Mouse (Mus musculus): ENCODE measurements around the gene Hoxa10. TPM values are rescaled to one million over a fixed set of nuclear protein-coding genes. Genes with fewer than 3 reads are reported as not detected.
A peak's percentile ranks its signal among the peaks of the same experiment; 100 is the strongest.

Gene Hoxa10
- polyA plus RNA-seq, 1 experiment from 2014 or later, result not detected

DNA sequence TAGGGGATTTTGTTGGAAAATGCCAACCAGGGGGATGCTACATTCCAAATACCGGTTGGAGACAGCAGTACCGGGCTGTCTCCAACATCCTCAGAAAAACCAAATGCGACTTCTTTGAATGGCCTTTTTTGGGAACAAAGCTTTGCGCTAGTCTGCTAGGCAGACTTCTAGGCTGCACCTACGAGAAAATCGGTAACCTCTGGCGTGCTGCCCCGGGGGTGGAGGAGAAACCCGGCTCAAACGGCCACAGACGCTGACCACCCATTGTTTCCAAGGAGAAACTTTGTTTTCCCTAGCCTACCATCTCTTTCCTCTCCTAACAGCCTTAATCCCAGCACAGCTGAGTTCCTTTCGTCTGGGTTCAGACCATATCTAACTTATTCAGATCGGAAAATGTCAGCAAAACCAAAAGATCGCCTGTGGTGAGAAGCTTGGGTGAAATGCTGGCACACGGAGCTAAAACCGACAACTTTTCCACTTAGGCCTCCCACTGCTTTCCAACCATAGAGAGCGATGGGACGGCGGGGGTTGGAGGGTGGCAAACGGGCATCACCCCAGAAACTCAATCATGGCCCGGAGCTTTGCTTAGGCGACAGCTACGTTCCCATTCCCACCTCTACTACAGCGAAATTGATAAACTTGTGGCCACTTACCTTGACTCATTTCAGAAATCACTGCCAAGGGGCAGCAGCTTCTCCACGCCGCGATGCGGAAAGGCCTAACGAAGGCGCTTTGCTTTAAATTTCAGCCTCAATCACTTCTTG is 847 bp downstream of the Hoxa10 start:
- Histone ChIP-seq H3K4me1 (no peaks in the 10 kb centered on the region; the same call in 1 of the 2 replicates), H3K36me3 (no peaks in the 10 kb centered on the region), H3K27ac (no peak overlapping the region), H3K4me3 (0 out of 2 replicates have a peak overlapping the region, but pooled peaks have one; percentile 3), H3K9ac (no peak overlapping the region), H3K9me3 (replicated peaks) (no peaks in the 10 kb centered on the region), H3K27me3 (peaks cover 97% of the 10 kb centered on the region), H3K4me2 (replicated peaks) (peak overlapping the region; percentile 29; the same call in 1 of the 2 replicates)
- no peak for ATAC-seq (ENCODE audit: low FRiP score)
- 3% methylated on average over 30 of the region's 30 CpGs for WGBS

DNA sequence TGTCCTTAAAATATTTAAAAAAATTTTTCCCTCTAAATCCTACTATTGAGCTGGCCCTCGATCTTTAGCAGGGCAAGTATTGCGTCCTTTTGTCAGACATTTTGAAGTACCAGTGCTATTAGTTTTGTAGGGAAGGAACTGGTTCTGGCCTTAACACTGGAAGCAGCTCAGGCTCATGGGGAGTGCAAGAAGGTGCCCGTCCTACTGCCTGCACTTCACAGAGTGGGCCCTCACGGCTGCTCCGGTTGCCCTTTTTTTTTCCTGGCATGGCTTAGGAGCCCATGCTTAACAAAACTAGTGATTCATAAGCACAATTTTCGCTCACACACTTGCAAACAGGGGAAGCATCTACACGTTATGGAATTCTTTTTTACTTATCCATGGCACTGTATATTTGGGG is 1.7 kb downstream of the Hoxa10 start:
- Histone ChIP-seq H3K4me3 (no peak overlapping the region), H3K27me3 (peaks cover 97% of the 10 kb centered on the region), H3K9ac (no peak overlapping the region)

DNA sequence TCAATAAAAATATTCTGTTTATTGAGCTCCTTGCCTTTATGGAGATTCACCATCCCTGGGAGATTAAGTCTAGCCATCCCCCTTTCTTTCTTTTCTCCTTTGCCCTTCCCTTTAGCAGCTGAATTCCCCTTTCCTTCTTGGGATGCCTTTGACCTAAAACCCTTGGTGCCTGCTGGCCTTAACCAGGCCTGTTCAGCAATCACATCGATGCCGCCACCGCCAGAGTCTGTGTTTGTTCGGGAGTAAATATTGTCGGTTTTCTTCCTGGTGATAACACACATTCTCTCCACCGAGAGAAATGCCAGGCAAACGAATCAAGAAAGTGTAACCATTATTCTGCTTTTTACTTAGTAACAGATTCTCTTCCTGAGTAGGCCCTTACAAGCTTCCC is 2.5 kb downstream of the Hoxa10 start:
- H3K4me3 ChIP-seq, result no peak overlapping the region
- H3K4me1 ChIP-seq, result no peaks in the 10 kb centered on the region; the same call in 1 of the 2 replicates
- no peaks in the 10 kb centered on the region for H3K9me3 ChIP-seq (replicated peaks)
- H3K9ac ChIP-seq, result no peak overlapping the region
- H3K27ac ChIP-seq, result no peak overlapping the region
- 4% methylated on average over 7 of the region's 7 CpGs for WGBS
- ATAC-seq (ENCODE audit: low FRiP score), result no peak
- peaks cover 97% of the 10 kb centered on the region for H3K27me3 ChIP-seq
- no peaks in the 10 kb centered on the region for H3K36me3 ChIP-seq
- no peak overlapping the region for H3K4me2 ChIP-seq (replicated peaks)

More for the DNA sequence above, 1.7 kb downstream of the Hoxa10 start:
- no peaks in the 10 kb centered on the region for H3K9me3 ChIP-seq (replicated peaks)
- no peak overlapping the region for H3K4me2 ChIP-seq (replicated peaks)
- ATAC-seq (ENCODE audit: low FRiP score), result no peak
- H3K27ac ChIP-seq, result no peak overlapping the region
- no peaks in the 10 kb centered on the region for H3K36me3 ChIP-seq
- WGBS, result under 1% methylated on average over 7 of the region's 7 CpGs
- H3K4me1 ChIP-seq, result no peaks in the 10 kb centered on the region; the same call in 1 of the 2 replicates

DNA sequence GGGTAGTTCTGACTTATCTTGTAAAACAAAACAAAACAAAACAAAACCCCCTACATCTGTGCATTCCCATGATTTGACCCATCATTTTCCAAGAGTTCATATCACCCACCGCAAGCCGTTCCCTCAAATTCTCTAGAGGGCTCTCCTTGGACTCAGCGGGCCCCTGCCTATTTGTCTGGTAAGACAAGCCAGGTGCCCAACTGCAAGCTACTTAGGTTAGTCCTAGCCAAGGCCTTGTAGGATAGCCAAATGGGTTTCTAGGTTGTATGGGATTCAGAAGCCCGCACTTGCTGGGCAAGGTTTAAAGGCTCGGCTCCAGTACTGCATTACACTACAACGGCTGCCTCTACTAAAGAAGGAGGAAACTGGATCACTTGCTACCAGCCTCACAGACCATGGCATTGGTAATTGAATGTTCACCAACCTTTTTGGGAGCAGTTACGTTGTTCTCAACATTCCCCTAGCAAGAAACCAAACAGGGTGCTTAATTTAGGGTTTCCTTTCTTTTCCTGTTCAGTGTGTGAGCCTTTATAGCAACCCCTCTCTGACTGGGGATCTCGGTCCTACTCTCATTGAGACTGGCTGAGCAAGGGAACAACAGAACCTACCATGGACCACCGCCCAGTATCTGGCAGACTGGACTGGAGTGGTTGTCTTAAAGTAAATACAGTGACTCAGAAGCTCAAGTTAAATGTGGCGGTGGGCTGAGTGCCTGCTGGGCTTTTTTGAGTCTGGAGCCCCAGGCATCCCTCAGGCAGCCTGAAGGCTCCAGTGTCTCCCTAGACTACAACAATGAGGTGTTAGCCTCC is 3.1 kb downstream of the Hoxa10 start:
- Histone ChIP-seq H3K9ac (no peak overlapping the region), H3K4me2 (replicated peaks) (no peak overlapping the region), H3K36me3 (no peaks in the 10 kb centered on the region), H3K4me1 (no peaks in the 10 kb centered on the region; the same call in 1 of the 2 replicates), H3K9me3 (replicated peaks) (no peaks in the 10 kb centered on the region), H3K27me3 (peaks cover 97% of the 10 kb centered on the region), H3K4me3 (no peak overlapping the region), H3K27ac (no peak overlapping the region)
- WGBS, result 9% methylated on average over 10 of the region's 10 CpGs
- ATAC-seq (ENCODE audit: low FRiP score), result no peak

DNA sequence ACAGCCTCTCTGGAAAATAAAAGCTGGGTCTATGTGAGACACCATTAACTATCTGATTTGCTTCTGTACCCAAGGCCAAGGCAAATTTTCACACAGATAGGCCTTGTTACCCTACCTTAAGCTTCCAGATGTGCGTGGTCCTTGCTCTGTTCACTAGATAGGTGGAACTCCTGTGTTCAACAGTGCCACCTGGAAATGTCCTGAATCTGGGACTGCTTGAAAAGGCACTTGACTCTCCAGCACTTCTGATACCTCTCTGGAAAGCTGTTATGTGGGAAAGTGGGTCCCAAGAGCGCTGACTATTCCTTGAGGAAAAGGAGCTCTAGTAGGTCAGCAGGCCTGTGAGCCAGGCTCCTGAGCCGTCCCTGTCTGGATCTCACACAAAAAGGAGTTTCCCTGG is 3.8 kb downstream of the Hoxa10 start:
- H3K27me3 ChIP-seq, result peaks cover 97% of the 10 kb centered on the region
- no peak overlapping the region for H3K27ac ChIP-seq
- WGBS, result 9% methylated on average over 3 of the region's 3 CpGs
- no peaks in the 10 kb centered on the region; the same call in 1 of the 2 replicates for H3K4me1 ChIP-seq
- H3K4me3 ChIP-seq, result no peak overlapping the region
- H3K36me3 ChIP-seq, result no peaks in the 10 kb centered on the region
- H3K4me2 ChIP-seq (replicated peaks), result no peak overlapping the region
- ATAC-seq (ENCODE audit: low FRiP score), result no peak
- no peaks in the 10 kb centered on the region for H3K9me3 ChIP-seq (replicated peaks)
- no peak overlapping the region for H3K9ac ChIP-seq

DNA sequence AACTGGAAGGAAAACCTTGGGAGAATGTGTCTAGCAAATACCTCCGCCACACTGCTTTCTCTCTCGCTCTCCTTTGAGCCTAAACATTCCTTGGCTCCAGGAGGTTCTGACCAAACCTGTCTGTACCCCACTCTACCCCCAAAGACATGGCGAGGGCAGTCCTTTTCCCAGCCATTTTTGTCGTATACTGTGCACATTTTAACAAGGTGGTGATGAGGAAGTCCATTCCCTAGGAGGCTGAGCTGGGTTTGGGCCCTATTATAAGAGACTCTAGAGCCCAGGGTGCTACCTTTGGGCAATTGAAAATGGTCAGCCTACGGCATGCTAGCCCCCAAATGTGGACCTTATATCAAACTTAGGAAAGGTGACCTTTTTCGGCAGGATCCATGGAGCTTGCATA is 4.8 kb downstream of the Hoxa10 start:
- ATAC-seq (ENCODE audit: low FRiP score), result no peak
- Histone ChIP-seq H3K27me3 (peaks cover 94% of the 10 kb centered on the region), H3K9ac (no peak overlapping the region), H3K4me2 (replicated peaks) (no peak overlapping the region), H3K27ac (no peak overlapping the region), H3K4me1 (no peaks in the 10 kb centered on the region; the same call in 1 of the 2 replicates), H3K9me3 (replicated peaks) (no peaks in the 10 kb centered on the region), H3K4me3 (no peak overlapping the region), H3K36me3 (no peaks in the 10 kb centered on the region)
- WGBS, result 20% methylated on average over 6 of the region's 6 CpGs

DNA sequence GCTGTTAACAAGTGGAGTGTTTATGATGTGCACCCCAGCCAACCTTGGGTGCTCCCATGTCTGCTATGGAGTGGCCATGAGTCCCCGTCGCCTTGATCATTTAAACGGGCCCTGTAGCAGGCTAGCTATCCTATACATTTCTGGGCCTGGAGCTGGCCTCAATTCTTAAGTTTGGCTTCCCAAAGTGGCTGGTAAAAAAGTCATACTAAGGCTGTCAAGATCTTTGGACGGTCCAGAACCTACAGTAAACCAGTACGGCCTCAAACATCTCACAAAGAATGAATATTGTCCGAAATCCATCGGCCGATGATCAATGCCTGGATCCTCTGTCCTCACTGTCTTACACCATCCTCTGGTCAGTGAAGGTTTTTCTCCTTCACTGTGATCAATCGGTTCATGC is 5.4 kb downstream of the Hoxa10 start:
- no peaks in the 10 kb centered on the region for H3K36me3 ChIP-seq
- H3K27me3 ChIP-seq, result peaks cover 94% of the 10 kb centered on the region
- no peak overlapping the region for H3K9ac ChIP-seq
- no peaks in the 10 kb centered on the region for H3K9me3 ChIP-seq (replicated peaks)
- no peak overlapping the region for H3K4me2 ChIP-seq (replicated peaks)
- no peak overlapping the region for H3K4me3 ChIP-seq
- no peak overlapping the region for H3K27ac ChIP-seq
- no peaks in the 10 kb centered on the region; the same call in 1 of the 2 replicates for H3K4me1 ChIP-seq
- WGBS, result 23% methylated on average over 9 of the region's 9 CpGs
- ATAC-seq (ENCODE audit: low FRiP score), result no peak

DNA sequence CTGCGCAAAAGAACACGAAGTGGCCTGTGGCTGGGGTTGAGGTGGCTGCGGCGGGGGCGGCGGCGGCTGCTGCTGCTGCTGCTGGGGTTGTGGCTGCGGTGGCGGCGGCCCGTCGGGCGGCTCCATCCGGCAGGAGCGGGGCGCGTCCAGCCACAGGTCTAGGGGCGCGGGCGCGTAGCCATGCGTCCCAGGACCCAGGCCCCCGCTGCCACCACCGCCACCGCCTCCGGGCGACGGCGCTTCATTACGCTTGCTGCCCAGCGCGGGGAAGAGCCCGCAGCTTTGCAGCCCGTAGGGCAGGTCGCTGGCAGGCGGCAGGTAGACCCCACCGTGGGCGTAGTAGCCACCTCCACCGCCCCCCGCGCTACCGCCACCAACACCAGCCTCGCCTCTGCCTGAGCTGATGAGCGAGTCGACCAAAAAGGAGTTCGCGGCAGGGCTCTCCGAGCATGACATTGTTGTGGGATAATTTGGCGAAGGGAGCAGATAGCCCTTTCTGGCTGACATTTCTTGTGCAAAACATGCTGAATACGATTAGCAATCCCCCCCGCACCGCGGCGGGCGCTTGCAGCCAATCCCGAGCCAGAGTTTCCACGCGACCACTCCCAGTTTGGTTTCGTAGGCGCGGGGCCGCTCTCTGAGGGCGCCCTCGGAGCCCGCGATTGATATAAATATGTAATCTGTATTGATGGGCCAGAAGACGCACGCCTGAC is 6.1 kb downstream of the Hoxa10 start:
- Histone ChIP-seq H3K9ac (no peak overlapping the region), H3K4me2 (replicated peaks) (no peak overlapping the region), H3K4me3 (0 out of 2 replicates have a peak overlapping the region, but pooled peaks have one; percentile 6), H3K4me1 (no peaks in the 10 kb centered on the region), H3K27ac (no peak overlapping the region), H3K27me3 (peaks cover 94% of the 10 kb centered on the region), H3K36me3 (no peaks in the 10 kb centered on the region), H3K9me3 (replicated peaks) (no peaks in the 10 kb centered on the region)
- no peak for ATAC-seq (ENCODE audit: low FRiP score)
- 1% methylated on average over 50 of the region's 68 CpGs for WGBS

DNA sequence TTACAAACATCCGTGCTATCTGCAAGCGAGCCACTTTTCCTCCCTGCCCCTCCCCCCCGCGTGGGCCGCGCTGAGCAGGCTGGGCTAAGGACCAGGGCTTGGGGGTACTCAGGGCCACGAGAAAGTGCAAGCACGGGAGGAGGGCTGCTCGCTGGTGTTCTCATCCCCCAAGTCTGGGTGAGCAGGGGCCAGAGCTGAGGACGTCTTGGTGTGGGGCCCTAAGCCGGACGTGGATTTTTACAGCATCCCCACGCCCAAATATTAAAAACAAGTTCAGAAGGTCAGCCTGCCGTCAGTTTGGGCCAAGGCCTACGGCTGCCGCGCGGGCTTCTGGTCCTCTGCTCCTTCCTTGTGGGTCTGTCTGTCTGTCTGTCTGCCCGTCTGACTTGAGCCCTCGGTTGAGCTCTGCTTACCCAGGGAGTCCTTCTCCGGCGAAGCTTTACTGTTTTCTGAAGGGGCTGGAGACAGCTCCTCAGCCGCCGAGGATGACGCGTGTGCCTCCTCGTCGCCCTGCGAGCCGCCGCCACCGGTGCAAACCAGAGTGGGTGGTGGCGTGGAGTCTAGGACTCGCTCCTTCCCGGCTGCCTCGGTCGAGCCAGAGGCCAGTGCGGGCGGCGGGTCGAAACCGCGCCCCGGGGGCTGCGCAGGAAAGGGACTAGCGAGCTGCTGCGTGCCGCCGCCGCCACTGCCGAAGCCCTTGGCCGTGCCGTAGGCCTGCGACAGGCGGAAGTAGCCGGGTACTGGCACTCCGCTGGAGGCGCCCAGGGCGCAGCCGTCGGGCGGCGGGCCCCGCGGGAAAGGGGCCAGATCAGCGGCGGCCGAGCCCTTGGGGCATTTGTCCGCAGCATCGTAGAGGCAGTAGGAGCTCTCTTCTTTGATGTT is 6.9 kb downstream of the Hoxa10 start:
- Histone ChIP-seq H3K9me3 (replicated peaks) (no peaks in the 10 kb centered on the region), H3K27ac (no peak overlapping the region), H3K4me2 (replicated peaks) (no peak overlapping the region), H3K9ac (no peak overlapping the region), H3K4me3 (no peak overlapping the region), H3K36me3 (no peaks in the 10 kb centered on the region), H3K27me3 (peaks cover 94% of the 10 kb centered on the region), H3K4me1 (no peaks in the 10 kb centered on the region)
- 1% methylated on average over 70 of the region's 70 CpGs for WGBS
- no peak for ATAC-seq (ENCODE audit: low FRiP score)

DNA sequence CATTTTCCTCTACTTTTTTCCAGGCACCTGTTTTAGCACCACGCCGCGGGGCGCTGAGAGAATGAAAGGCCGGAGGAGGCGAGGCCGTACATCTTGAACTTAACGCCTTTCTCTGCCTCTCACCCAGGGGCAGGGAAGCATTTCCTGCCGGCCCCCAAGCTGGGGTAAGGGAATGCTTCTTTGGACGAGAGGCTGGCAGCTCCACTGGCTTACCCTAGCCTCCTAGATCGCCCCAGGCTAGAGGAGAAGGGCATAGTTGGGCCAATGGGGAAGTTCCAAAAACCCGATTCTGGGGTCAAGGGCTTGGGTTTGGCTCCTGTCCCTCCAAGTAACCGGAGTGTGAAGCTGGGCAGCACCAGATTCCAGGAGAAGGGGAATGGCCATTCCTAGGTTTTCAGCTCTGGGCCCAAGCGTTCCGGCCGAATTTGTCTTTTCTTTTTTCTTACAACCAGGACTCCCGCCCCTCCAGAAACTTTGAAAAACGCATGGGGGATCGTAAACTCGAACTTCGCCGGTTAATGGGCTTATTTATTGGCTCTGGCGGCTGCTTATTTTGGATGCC is 7.6 kb downstream of the Hoxa10 start:
- ATAC-seq (ENCODE audit: low FRiP score), result no peak
- Histone ChIP-seq H3K4me3 (no peak overlapping the region), H3K4me2 (replicated peaks) (no peak overlapping the region), H3K9ac (no peak overlapping the region), H3K27ac (no peak overlapping the region), H3K4me1 (no peaks in the 10 kb centered on the region), H3K27me3 (peaks cover 94% of the 10 kb centered on the region), H3K9me3 (replicated peaks) (no peaks in the 10 kb centered on the region), H3K36me3 (no peaks in the 10 kb centered on the region)
- 2% methylated on average over 23 of the region's 23 CpGs for WGBS

DNA sequence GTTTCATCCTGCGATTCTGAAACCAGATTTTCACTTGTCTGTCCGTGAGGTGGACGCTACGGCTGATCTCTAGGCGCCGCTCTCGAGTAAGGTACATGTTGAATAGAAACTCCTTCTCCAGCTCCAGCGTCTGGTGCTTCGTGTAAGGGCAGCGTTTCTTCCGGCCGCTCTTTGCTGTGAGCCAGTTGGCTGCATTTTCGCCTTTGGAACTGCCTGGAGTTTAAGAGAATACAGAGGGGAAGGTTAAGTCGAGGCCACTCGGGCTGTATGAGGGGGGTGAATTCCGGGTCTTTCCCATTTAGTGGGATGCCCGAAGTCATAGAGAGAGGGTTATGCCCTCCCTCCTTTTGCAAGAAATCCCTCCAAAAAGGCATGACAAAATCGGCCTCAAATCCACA is 8.1 kb downstream of the Hoxa10 start:
- Histone ChIP-seq H3K4me1 (no peaks in the 10 kb centered on the region), H3K4me3 (no peak overlapping the region), H3K27me3 (peaks cover 94% of the 10 kb centered on the region), H3K9ac (no peak overlapping the region), H3K36me3 (no peaks in the 10 kb centered on the region), H3K4me2 (replicated peaks) (no peak overlapping the region), H3K9me3 (replicated peaks) (no peaks in the 10 kb centered on the region), H3K27ac (no peak overlapping the region)
- ATAC-seq (ENCODE audit: low FRiP score), result no peak
- WGBS, result under 1% methylated on average over 18 of the region's 18 CpGs
